Mouse (Mus musculus) kidney, adult 8-10 months (tissue): Measurements from ENCODE around the gene Exoc6b.
A peak's percentile ranks its signal among the peaks of the same experiment; 100 is the strongest.

ENCODE experiments used
- DNase-seq, 2 experiments: peaks; one replicate each; pipeline ENCODE4 v3.0.0; 2022

Exoc6b gene

GRCm38 (mm10) chr6:84968531-84968930, 100.8 kb downstream of the Exoc6b start:
- no peak for DNase-seq

DNA sequence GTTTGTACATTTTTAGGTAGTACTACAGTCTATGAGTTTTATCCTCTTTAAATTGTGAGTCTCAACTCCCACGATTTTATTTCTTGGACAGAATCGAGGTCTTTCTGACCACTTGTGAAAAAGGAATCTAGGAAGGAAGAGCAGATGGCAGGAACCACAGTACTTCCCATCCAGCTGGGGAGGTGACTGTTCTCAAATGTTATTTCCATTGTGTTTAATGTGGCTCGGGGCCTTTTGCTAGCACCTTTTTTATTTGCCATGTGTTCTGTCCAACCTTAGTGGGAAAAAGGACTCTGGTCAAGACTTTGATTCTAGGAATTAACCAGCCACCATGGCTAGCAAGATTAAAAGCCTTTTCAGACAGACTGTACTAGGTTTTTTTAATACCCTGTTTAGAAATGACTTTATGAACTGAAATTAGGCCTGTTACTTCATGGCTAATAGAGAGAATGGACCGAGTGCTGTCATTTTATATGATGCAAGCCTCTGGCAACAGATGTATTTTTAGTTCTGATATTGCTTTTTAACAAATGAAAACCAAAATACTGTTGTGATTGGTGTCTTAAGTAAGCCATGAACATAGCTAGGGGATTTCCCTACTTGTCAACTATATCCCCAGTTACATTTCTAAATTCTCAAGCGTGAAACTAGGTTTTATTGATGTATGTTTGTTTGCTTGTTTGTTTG, 104.4 kb downstream of the Exoc6b start:
- no peak for DNase-seq

GRCm38 (mm10) chr6:84963044-84963443, 106.3 kb downstream of the Exoc6b start:
- DNase-seq = no peak

GRCm38 (mm10) chr6:84961763-84962162, 107.5 kb downstream of the Exoc6b start:
- DNase-seq = no peak

DNA sequence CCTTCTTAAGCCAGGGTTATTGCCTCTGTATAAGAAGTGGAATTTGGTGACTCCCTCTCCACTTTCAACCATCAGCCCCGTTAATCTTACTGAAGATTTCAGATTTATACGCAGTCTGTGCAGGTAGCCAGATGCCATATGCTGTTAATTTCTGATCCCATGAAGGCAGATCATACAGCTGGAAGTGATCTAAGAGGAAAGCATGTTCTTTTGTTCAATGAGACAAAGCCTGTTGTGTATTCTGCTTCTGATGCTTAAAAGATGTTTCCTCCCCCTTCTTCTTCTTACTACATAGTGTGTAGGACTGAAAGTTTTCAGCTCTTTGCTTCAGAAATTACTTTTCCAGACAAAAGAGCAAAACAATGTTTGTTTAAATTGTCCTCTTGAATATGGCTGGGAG, 109.8 kb downstream of the Exoc6b start:
- no peak for DNase-seq

GRCm38 (mm10) chr6:84951621-84952020, 117.7 kb downstream of the Exoc6b start:
- no peak for DNase-seq

DNA sequence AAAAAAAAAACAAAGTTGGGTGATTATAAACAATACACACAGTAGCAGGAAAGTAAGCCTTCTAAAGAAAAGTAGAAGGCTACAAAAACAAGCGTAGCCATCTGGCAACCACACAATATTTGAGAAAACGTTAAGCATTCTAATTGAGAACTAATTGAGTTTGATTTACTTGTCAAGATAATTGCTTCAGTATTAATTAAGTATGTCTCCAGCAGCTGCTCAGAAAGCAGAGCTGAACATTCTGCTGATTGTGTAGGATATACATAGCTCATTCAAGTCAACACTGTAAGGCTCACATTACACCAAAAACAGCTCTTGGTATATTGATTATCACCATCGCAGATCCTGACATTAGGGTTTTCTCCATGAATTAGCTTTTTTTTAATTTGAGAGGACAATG, 122.7 kb downstream of the Exoc6b start:
- DNase-seq = no peak

DNA sequence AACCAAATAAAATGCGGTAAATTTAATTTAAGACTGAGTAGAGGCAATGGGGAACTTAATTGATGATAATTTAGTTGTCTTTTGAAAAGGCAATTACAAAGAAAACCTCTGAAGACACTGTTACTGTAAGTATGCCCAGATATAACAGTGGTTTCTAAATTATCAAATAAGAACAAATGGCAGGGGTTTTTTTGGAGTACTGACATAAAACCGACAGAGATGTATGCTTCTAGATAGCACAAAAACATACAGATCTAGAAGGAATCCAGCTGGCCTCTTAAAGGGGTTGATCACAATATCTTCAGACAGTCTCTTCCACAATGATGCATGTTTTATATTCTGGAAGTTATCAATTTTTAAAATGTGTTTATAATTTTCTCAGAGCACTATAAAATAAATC, 123.2 kb downstream of the Exoc6b start:
- no peak for DNase-seq

DNA sequence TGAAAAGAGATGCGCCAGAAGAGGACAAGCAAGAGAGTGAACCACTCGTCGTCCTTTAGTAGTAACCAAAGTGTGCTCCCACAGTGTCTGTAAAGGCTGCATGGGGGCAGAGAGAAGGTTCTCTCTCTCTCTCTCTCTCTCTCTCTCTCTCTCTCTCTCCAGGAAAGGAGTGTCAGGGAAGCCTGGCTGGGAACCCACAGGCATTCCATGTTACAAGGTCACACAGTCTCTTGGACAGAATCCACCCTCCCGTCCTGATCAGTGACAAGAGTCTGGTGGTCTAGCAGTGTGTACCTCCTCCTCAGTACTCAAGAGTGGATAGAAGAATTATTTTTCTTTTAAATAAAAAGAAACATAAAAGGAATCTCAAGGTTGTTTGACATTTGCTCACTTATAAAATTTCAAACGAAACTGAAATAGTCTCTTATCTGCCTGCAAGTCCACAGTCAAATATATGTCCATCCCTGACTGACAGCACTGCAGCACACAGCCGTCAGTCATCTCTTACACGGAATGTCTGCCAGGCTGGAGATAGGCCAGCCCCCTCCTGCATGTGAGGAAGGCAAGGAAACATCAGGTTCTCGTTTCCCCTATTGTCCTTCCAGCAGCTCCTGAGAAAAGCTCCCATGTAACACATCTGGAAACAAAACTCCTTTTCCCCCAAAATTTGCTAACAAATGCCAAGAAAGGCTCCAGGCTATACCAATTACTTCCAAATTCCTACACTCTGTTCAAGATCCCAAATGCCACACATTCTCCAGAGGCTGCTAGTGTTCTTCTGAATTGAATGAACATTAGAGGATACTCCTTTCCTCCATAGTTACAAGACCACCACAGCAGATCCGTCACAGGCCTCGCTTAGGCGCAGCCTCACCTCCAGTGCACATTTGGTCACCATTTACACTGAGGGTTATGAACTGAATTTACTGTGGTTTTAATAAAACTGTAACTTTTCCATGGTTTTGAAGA, 136.1 kb downstream of the Exoc6b start:
- DNase-seq = no peak

- DNase-seq = no peak
These were observed 138.3 kb downstream of the Exoc6b start for GRCm38 (mm10) chr6:84931051-84931450.

- DNase-seq = peak in 1 of 2 experiments; percentile 6
These were observed 143.2 kb downstream of the Exoc6b start for GRCm38 (mm10) chr6:84926066-84926465.

DNA sequence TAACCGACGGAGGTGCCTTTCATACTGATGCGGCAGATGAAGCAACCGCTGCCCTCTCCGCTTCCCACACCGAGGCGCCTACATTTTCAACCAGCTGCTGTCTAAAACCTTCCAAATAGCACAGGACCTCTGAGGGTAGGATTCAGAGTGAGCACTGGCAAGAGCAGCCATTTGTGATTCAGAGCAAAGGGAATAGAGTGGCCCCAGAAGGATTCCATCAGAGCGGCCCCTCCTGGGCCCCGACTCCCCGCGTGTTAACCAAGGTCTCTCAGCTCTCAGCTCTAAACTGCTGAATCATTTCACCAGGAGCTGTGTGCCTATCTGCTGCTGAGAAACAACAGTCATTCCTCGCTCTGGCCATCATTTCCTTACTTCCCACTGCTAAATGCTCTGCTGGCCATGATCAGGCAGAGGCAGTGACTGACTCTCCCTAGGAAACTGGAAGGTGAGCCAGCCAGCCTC, 145.5 kb downstream of the Exoc6b start:
- no peak for DNase-seq

- peak; percentile 8 to 40 for DNase-seq
These were observed 153.0 kb downstream of the Exoc6b start for GRCm38 (mm10) chr6:84916291-84916690.

- DNase-seq = peak; percentile 19 to 24
These were observed 156.9 kb downstream of the Exoc6b start for GRCm38 (mm10) chr6:84912434-84912833.

GRCm38 (mm10) chr6:84899002-84899774, 170.1 kb downstream of the Exoc6b start:
- peak in 1 of 2 experiments; percentile 19 for DNase-seq

DNA sequence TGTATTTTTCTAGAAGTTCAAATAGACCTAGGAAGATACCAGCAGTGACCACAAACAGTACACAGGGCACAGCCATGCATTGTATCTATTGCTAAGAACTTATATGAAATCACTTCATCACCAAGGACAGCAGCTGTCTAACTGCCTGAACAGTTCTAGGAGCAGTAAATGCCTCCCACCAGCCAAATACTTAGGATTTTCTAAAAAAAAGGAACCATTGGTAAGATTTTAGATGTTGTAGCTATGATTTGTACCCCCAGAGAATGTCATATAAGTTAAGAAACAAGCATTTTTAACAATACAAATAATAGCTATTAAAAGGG, 175.6 kb downstream of the Exoc6b start:
- no peak for DNase-seq

DNA sequence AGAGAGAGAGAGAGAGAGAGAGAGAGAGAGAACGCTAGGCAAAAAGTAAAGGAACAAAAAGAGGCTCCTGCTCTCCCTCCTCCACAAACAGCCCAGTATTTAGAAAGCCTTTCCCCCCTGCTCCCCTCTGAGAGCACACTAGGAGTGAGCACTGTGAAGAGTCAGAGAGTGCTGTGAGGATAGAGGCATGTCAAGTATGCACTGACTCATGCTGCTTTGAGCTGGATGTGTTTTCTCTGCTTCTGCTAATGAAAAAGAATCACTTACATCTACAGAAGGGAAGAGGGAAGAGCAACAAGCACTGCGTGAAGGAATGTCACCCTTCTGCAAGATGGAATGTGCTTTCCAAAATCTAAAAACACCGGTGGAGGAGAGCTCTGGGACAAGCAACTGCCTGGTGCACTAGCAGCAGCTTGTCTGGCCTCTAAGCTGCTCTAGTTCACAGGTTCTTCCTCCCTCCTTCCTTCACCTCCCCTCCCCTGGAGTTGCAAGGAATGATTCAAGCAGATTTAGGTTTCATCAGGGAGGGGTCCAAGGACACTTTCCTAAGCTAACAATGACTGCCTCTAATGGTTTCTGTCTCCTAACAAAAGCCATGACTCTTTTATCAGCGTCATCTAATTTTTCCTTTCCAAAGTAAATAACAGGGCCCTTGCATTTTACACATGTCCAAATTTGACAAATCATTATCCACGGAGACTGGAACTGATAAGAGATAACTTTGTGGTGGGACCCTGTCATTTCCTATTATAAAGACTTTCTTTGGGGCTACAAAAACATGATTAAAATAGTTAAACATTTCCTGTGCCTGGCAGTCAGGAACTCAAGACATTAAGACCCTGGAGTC, 176.2 kb downstream of the Exoc6b start:
- no peak for DNase-seq

- DNase-seq = peak; percentile 23 to 41
These were observed 182.8 kb downstream of the Exoc6b start for GRCm38 (mm10) chr6:84886551-84886950.

DNA sequence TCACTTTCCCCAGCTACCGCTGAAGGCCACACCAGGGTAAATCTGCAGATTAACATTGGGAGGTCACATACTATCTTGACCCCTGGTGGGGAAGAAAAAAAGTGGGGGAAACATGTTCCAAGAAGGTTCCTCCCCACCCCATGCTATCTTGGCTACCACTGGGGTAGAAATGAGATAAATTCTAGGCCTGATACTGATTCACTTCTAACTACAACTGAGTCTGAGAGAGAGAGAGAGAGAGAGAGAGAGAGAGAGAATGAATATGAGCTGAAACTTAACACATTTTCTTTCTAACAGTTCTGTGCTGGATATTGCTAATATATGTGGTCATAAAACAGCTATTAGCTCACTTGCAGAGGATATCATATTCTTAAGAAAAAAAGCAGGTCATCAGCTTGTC, 184.2 kb downstream of the Exoc6b start:
- DNase-seq = no peak

DNA sequence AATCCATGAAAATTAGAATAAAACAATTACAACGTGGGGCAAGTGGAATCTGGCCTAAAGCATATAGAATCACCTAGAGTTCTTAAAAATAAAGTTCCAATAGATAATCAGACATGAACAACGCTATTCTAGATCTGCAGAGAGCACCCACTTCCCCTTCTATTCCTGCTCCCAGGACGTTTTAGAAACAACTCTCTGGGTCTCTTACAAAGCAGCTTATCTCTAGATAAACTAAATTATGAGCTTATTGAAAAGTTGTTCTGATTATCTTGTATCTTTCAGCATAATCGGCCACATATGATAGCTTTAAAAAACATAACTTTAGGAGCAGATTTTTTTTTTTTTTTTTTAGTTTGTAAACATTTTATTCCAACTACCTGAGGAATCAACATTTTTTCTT, 185.6 kb downstream of the Exoc6b start:
- DNase-seq = no peak

- no peak for DNase-seq
These were observed 186.4 kb downstream of the Exoc6b start for GRCm38 (mm10) chr6:84882663-84883517.
